Mouse (Mus musculus) midbrain, embryonic 13.5 days (tissue): ENCODE results near the gene Smagp. TPM values are rescaled to one million over a fixed set of nuclear protein-coding genes. Genes with fewer than 3 reads are reported as not detected.

Experiments
- ATAC-seq: fragments of 200-750 bp; cut with Nextera tagmentation; 2 replicates; pipeline ENCODE4 v1.8.0; 2017; ENCODE audit warnings: mild to moderate bottlenecking, moderate TSS enrichment, moderate library complexity
- H3K27ac ChIP-seq: fragments of 300-500 bp; sonication (generic); 2 replicates; pipeline ENCODE4 v1.5.1; 2015; ENCODE audit warnings: inconsistent platforms, mild to moderate bottlenecking, moderate library complexity
- H3K27me3 ChIP-seq: fragments of 300-500 bp; sonication (generic); 2 replicates; pipeline ENCODE4 v1.6.1; 2015; ENCODE audit warnings: mild to moderate bottlenecking, inconsistent platforms
- H3K36me3 ChIP-seq: fragments of 300-500 bp; sonication (generic); 2 replicates; pipeline ENCODE4 v1.6.1; 2015; ENCODE audit warnings: mild to moderate bottlenecking, inconsistent platforms
- H3K4me1 ChIP-seq: fragments of 300-500 bp; sonication (generic); replicated peaks from 2 replicates; pipeline ENCODE4 v1.6.1; 2015; ENCODE audit warnings: inconsistent platforms
- H3K4me2 ChIP-seq: fragments of 300-500 bp; sonication (generic); replicated peaks from 2 replicates; pipeline ENCODE4 v1.6.1; 2015; ENCODE audit warnings: moderate library complexity, mild to moderate bottlenecking, inconsistent platforms
- H3K4me3 ChIP-seq: fragments of 300-500 bp; sonication (generic); replicated peaks from 2 replicates; pipeline ENCODE4 v1.5.1; 2015; ENCODE audit warnings: mild to moderate bottlenecking, inconsistent platforms
- H3K9ac ChIP-seq: fragments of 300-500 bp; sonication (generic); replicated peaks from 2 replicates; pipeline ENCODE4 v1.6.1; 2015; ENCODE audit warnings: mild to moderate bottlenecking, inconsistent platforms
- H3K9me3 ChIP-seq: fragments of 300-500 bp; sonication (generic); 2 replicates; pipeline ENCODE4 v1.6.1; 2016; ENCODE audit warnings: mild to moderate bottlenecking, inconsistent platforms
- WGBS: fragments of 180-500 bp; shearing (Covaris S2); methylation state at CpG from one replicate; pipeline ENCODE4 v1.1.7; 2015; 5-methylcytosine and 5-hydroxymethylcytosine counted together
- microRNA-seq: library from miRNA; unstranded; fragments of <30 nt; microRNA quantifications from one replicate; pipeline ENCODE4, GENCODE M21; 2016
- polyA plus RNA-seq: library from polyadenylated mRNA; unstranded; fragments of >200 nt; fragmentation: Nextera tagmentation; extraction: Ambion mirVana; gene quantifications from 2 replicates; pipeline ENCODE4 v1.2.1, GENCODE M21; 2015

Smagp gene
- polyA plus RNA-seq, 1 experiment from 2014 or later = 2.9 TPM

DNA sequence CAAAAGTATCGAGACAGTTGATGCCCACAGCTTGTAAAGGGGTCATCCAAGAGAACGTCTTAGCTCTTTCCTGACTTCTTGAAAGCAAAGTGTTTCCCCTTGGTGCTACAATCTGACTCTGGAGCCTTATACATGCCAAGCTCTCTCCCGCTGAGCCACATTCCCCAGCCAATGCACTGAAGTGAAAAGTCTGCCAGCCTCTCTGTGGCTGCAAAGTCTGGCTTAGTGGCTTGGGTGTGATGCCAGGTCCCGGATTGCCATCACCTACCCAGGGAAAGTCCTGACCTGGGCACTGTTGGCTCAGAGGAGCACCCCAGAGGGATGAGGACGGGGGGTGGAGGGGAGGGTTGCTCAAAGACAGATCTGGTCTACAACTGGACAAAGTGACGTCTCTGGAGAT is 59.9 kb downstream of the Smagp start:
- ATAC-seq = no peak
- H3K4me1 ChIP-seq = peaks cover 12% of the 10 kb centered on the region
- no peaks in the 10 kb centered on the region for H3K27me3 ChIP-seq
- WGBS = 93% methylated on average over 6 of the region's 6 CpGs
- no peak overlapping the region for H3K4me2 ChIP-seq
- peaks cover 60% of the 10 kb centered on the region for H3K36me3 ChIP-seq
- H3K4me3 ChIP-seq = no peak overlapping the region
- H3K9me3 ChIP-seq = no peaks in the 10 kb centered on the region
- no peak overlapping the region for H3K9ac ChIP-seq
- H3K27ac ChIP-seq = no peak overlapping the region

- Histone ChIP-seq H3K27ac (no peak overlapping the region), H3K27me3 (no peaks in the 10 kb centered on the region), H3K9ac (no peak overlapping the region), H3K4me3 (no peak overlapping the region), H3K4me2 (no peak overlapping the region), H3K4me1 (peaks cover 12% of the 10 kb centered on the region), H3K36me3 (peaks cover 60% of the 10 kb centered on the region), H3K9me3 (no peaks in the 10 kb centered on the region)
- no peak for ATAC-seq
- 88% methylated on average over 6 of the region's 6 CpGs for WGBS
Measured at GRCm38 (mm10) chr15:100576392-100576791, 60.3 kb downstream of the Smagp start.

- Histone ChIP-seq H3K4me3 (no peak overlapping the region), H3K9me3 (no peaks in the 10 kb centered on the region), H3K4me2 (no peak overlapping the region), H3K27me3 (no peaks in the 10 kb centered on the region), H3K9ac (no peak overlapping the region), H3K4me1 (peaks cover 12% of the 10 kb centered on the region), H3K36me3 (peaks cover 51% of the 10 kb centered on the region), H3K27ac (no peak overlapping the region)
- ATAC-seq = no peak
- WGBS = 89% methylated on average over 12 of the region's 12 CpGs
Measured at GRCm38 (mm10) chr15:100575366-100575765, 61.4 kb downstream of the Smagp start.

- peaks cover 42% of the 10 kb centered on the region for H3K36me3 ChIP-seq
- 79% methylated on average over 2 of the region's 2 CpGs for WGBS
- H3K27me3 ChIP-seq = no peaks in the 10 kb centered on the region
- H3K4me1 ChIP-seq = peaks cover 12% of the 10 kb centered on the region
- no peak overlapping the region for H3K9ac ChIP-seq
- no peak overlapping the region for H3K4me3 ChIP-seq
- H3K4me2 ChIP-seq = no peak overlapping the region
- no peak for ATAC-seq
- H3K27ac ChIP-seq = peak overlapping the region; percentile 40; the same call in 1 of the 2 replicates
- no peaks in the 10 kb centered on the region for H3K9me3 ChIP-seq
Measured at GRCm38 (mm10) chr15:100574378-100574777, 62.4 kb downstream of the Smagp start.

GRCm38 (mm10) chr15:100573946-100574345 is 62.8 kb downstream of the Smagp start:
- 58% methylated on average over 6 of the region's 6 CpGs for WGBS
- H3K27me3 ChIP-seq = no peaks in the 10 kb centered on the region
- no peak overlapping the region for H3K4me3 ChIP-seq
- no peak for ATAC-seq
- no peak overlapping the region for H3K4me2 ChIP-seq
- peaks cover 12% of the 10 kb centered on the region for H3K4me1 ChIP-seq
- peak overlapping the region; percentile 40 for H3K27ac ChIP-seq
- no peak overlapping the region for H3K9ac ChIP-seq
- no peaks in the 10 kb centered on the region for H3K9me3 ChIP-seq
- peaks cover 38% of the 10 kb centered on the region for H3K36me3 ChIP-seq

Small RNA genes within 50 kb of the gene (microRNA-seq; reads per million reads assigned to microRNA genes)
- not detected for gene Mir6961

Other genes starting within 250 kb of the Smagp start
- gene Gm5475, start 214.8 kb downstream of the Smagp start, polyA plus RNA-seq = 0.08 and 0.11 TPM in 2 replicates
- 21.5 TPM in 2 replicates for gene Slc11a2, start 211.9 kb downstream of the Smagp start, polyA plus RNA-seq
- gene Letmd1, start 167.9 kb downstream of the Smagp start, polyA plus RNA-seq = 55.1 and 55.2 TPM in 2 replicates
- 44.7 and 45.7 TPM in 2 replicates for gene Csrnp2, start 141.5 kb downstream of the Smagp start, polyA plus RNA-seq
- gene Tfcp2, start 84.9 kb downstream of the Smagp start, polyA plus RNA-seq = 48.2 and 48.4 TPM in 2 replicates
- 45.5 and 47.8 TPM in 2 replicates for gene Pou6f1, start 37.0 kb downstream of the Smagp start, polyA plus RNA-seq
- 162 and 166 TPM in 2 replicates for gene Dazap2, start 21.6 kb downstream of the Smagp start, polyA plus RNA-seq
- gene Bin2, start 32.6 kb upstream of the Smagp start, polyA plus RNA-seq = 1.2 and 1.3 TPM in 2 replicates
- 0.34 and 1.1 TPM in 2 replicates for gene Cela1, start 51.0 kb upstream of the Smagp start, polyA plus RNA-seq
- not detected in 2 replicates for gene Galnt6, start 92.4 kb upstream of the Smagp start, polyA plus RNA-seq
- 23.3 and 23.4 TPM in 2 replicates for gene Slc4a8, start 124.8 kb upstream of the Smagp start, polyA plus RNA-seq
- gene Scn8a, start 232.9 kb upstream of the Smagp start, polyA plus RNA-seq = 20.2 and 23.0 TPM in 2 replicates